Mouse (Mus musculus): ENCODE results near the gene Mthfd1l.

- TF ChIP-seq CTCF (conservative IDR thresholded peaks at IDR 0.05; ENCODE audit: low read length) = no peak
- no peak for TF ChIP-seq POU5F1 (IDR thresholded peaks at IDR 0.05; ENCODE audit: borderline replicate concordance, low read length)
Observed at GRCm38 (mm10) chr10:4053278-4054061, 80.6 kb downstream of the Mthfd1l start.
